Mouse (Mus musculus) gastrocnemius, adult 2 months (tissue): ENCODE data around the gene Pafah1b1. TPM values are rescaled to one million over a fixed set of nuclear protein-coding genes. Genes with fewer than 3 reads are reported as not detected.

Experiments used
- DNase-seq: peaks from one replicate; pipeline ENCODE4 v3.0.0; 2022
- H3K27ac ChIP-seq: fragments of 200-600 bp; 2 replicates; pipeline ENCODE4 v1.8.1; 2022; ENCODE audit warnings: mild to moderate bottlenecking
- H3K4me3 ChIP-seq: fragments of 200-600 bp; 2 replicates; pipeline ENCODE4 v1.8.1; 2022; ENCODE audit warnings: mild to moderate bottlenecking, moderate library complexity
- CTCF ChIP-seq: fragments of 200-600 bp; IDR thresholded peaks from 2 replicates; pipeline ENCODE4 v1.8.1; 2022; ENCODE audit warnings: antibody characterized with exemption, mild to moderate bottlenecking, moderate library complexity
- intact Hi-C: fragments of 180-260 bp; cut with DNase I; formaldehyde crosslinking; loops from one replicate; pipeline ENCODE4 v1.15.1; 2025
- total RNA-seq, 2 experiments: library from RNA; stranded (reverse); gene quantifications; 2 replicates each; pipeline ENCODE4 v1.2.3; 2021

The Pafah1b1 gene
- total RNA-seq, 2 experiments from 2014 or later: 127 to 141 TPM

DNA sequence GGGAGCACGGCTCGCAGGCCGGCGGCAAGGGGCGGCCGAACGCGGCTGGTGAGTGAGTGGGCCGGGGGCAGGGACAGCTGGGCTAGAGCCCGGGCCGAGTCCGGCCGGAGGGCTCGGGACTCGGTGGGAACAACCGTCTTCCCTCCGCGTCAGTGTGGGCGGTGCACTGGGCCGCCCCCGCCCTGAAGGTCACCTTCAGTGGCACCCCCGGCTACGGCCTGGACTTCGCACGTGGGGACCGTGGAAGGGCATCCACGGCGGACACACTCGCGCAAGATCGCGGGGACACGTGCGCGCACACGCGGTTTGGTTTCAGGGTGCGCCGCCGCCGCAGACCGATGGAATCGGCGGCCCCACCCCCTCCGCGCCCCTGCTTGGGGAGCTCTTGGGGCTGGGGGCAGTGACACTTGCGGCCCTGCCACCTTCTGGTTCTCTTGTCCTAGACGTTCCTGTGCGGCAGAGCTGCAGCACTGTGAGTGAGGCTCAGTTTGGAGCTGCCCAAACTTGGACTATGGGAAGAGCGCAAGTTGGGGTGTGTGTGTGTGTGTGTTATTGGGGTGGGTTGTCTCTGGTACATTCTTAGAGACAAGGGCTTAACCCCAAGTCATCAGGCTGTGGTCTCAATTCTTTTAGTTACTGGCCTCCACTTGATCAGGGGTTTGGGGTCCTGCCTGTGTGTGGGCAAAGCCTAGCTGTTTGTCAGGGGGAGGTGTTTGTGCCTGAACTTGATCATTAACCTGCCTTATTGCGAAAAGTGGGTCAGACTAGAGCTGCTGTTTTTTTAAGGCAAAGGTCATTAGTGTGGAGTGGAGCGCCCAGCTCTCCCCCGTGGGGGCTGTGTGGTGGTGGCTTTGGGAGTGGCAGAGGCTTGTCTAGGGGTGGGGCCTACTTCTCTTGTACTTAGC, 74.6 kb downstream of the Pafah1b1 start:
- peak overlapping the region; percentile 95 for H3K4me3 ChIP-seq
- peak; percentile 66 for DNase-seq
- no peak for TF ChIP-seq CTCF
- intact Hi-C loops: loop anchor here (5.0 kb wide), 2 partner anchors 72 to 182 kb away; partner anchors contain the start of genes Mnt and Pafah1b1
- H3K27ac ChIP-seq: peak overlapping the region; percentile 97

DNA sequence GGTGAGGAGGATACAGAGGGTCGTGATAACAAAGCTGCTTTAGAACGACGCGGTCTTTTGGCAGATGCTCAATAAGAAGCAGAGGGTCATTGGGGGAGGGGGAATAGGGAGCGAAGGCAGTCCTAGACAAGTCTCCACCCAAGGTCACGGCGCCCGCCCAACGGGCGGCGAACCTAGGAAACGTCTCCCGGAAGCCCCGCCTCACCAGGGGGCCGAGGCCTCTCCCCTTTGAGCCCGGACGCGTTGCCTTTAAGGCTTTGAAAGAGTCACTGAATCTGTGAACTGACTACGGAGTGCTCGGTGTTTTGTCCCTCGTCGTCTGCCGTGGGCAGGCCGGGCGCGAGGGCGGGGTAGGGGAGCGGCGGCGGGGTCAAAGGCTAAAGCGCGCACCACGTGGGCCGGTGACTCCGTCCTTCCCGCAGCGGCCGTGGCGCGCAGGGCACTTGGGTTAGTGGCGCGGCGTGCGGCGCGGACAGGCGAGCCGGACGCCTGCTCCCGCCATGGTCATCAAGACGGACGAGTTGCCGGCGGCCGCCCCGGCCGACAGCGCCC, 75.3 kb downstream of the Pafah1b1 start, which contains the start of gene Cluh:
Gene Cluh (plus strand): TSS at position 401 of the 552 bp plus-strand sequence.
- H3K4me3 ChIP-seq: peak within 1 kb of the TSS; percentile 95
- peak; percentile 99 for DNase-seq
- intact Hi-C loops: no loop called here
- peak within 1 kb of the TSS; percentile 97 for H3K27ac ChIP-seq
- TF ChIP-seq CTCF: 0 out of 2 replicates have a peak, but pooled peaks have one; percentile 2

DNA sequence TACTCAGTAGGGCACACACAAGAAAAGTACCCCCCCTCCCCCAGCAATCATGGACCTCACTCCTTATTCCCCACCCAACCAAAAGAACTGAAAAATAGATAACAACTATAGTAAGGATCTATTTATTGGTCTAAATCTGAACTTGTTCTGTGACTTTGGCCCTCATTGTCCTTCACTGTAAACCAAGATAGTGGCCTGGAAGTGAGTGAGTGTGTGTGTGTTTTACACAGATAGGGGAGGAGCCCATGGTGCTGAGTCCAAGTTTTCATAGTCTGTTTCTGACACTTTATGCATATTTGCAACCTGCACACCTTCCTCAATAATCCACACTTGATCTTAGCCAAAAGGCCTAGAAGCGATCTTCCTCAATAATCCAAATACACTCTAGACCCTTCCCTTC, 75.8 kb downstream of the Pafah1b1 start:
- no peak for DNase-seq
- H3K27ac ChIP-seq: peak overlapping the region; percentile 97
- TF ChIP-seq CTCF: no peak
- intact Hi-C loops: no loop called here
- H3K4me3 ChIP-seq: peak overlapping the region; percentile 95

- no peak for TF ChIP-seq CTCF
- no peak for DNase-seq
- intact Hi-C loops: no loop called here
- H3K27ac ChIP-seq: peak overlapping the region; percentile 97
- no peak overlapping the region for H3K4me3 ChIP-seq
Measured at GRCm38 (mm10) chr11:74647966-74648365, 76.5 kb downstream of the Pafah1b1 start.

DNA sequence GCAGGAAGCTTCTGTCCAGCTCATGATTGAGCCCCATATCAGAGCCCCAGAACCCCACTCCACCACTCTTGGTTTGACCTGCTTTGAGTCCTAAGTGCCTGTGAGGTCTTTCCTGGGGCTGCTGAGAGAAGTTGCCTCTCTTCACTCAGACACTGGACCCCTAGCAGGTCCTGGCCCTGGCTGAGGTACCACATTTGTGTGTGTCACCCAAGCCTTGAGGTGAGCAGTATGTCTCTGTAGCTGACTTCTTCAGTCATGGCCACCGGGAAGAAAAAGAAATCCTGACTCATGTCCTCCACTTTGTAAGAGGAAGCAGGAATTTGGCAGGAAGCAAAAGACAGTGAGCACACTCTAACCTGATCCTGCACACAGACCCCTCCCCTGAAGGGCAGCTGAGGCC, 84.8 kb downstream of the Pafah1b1 start:
- no peak overlapping the region for H3K4me3 ChIP-seq
- no peak for DNase-seq
- intact Hi-C loops: loop anchor here (5.0 kb wide), 1 partner anchor 208 kb away; no protein-coding TSS in a partner anchor
- H3K27ac ChIP-seq: peak overlapping the region; percentile 92; the same call in 1 of the 2 replicates
- no peak for TF ChIP-seq CTCF

DNA sequence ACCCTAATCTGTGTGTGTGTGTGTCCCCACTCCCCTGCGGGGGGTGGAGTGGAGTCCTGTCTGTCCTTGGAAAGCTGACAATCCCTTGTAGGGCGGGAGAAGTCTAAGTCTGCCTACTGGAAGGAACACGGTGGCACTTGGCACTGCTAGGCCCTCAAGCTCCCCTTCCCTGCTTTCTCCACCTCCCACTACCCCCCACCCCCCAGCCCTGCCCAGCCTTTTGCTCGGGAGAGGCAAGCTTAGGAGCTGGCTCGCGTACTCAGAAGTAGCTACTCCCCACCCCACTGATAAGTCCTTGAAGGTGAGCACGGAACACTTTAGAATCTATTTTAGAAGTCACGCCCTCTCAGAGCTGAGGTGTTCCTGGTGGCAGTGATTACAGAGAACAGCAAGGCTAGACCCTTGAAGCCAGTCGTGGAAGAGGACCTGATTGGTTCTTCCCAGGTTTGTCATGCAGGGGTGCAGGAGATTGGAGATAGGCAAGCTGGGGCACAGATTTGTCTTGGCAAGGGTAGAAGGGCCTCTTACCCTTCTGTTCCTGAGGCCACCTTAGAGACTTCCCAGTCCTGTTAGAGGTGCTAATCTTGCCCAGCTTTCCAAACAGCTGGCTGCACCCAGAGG, 85.6 kb downstream of the Pafah1b1 start:
- no peak for TF ChIP-seq CTCF
- H3K27ac ChIP-seq: peak overlapping the region; percentile 92
- peak overlapping the region; percentile 89 for H3K4me3 ChIP-seq
- no peak for DNase-seq
- intact Hi-C loops: loop anchor here (5.0 kb wide), 1 partner anchor 208 kb away; no protein-coding TSS in a partner anchor

- intact Hi-C loops: loop anchor here (5.0 kb wide), 1 partner anchor 209 kb away; no protein-coding TSS in a partner anchor
- DNase-seq: peak; percentile 92
- peak; percentile 68 for TF ChIP-seq CTCF
- peak overlapping the region; percentile 89 for H3K4me3 ChIP-seq
- peak overlapping the region; percentile 92 for H3K27ac ChIP-seq
Measured at GRCm38 (mm10) chr11:74637971-74638790, 86.3 kb downstream of the Pafah1b1 start.

DNA sequence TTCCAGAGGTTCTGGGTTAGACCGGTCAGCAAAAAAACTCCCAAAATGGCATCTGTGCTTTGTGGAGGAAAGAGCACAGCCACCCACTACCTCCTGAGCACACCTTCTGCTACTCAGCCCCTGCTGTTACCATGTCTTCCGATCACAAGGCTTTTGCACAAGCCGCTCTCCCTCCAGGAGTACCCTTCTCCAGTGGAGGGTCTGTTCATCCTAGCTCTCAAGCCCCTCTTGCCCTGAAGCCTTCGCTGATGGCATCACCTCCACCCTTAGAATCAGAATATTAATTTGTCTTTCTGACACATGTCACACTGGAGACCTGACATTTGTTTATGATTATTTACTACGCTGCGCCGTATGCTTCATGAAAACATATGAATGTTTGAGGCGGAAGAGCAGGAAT, 87.0 kb downstream of the Pafah1b1 start:
- intact Hi-C loops: loop anchor here (5.0 kb wide), 1 partner anchor 210 kb away; no protein-coding TSS in a partner anchor
- no peak for TF ChIP-seq CTCF
- peak overlapping the region; percentile 92 for H3K27ac ChIP-seq
- peak overlapping the region; percentile 89 for H3K4me3 ChIP-seq
- DNase-seq: no peak

- intact Hi-C loops: loop anchor here (1.0 to 5.0 kb wide), 3 partner anchors 134 to 213 kb away; no protein-coding TSS in a partner anchor
- Histone ChIP-seq H3K27ac (no peak overlapping the region), H3K4me3 (no peak overlapping the region)
- DNase-seq: peak; percentile 59
- peak; percentile 95 for TF ChIP-seq CTCF
Measured at GRCm38 (mm10) chr11:74634490-74635275, 89.8 kb downstream of the Pafah1b1 start.

GRCm38 (mm10) chr11:74631880-74632789, 92.3 kb downstream of the Pafah1b1 start:
- no peak for DNase-seq
- no peak for TF ChIP-seq CTCF
- intact Hi-C loops: loop anchor here (5.0 kb wide), 1 partner anchor 185 kb away; no protein-coding TSS in a partner anchor
- no peak overlapping the region for H3K4me3 ChIP-seq
- H3K27ac ChIP-seq: no peak overlapping the region
